Mouse (Mus musculus): ENCODE measurements around the gene Hist2h2bb.
"Not testable (repeated sequence)": the region's sequence is repeated elsewhere in the genome, so short reads cannot be mapped to it uniquely, and the experiment has no call there.

Hist2h2bb gene

GRCm38 (mm10) chr3:96263558-96264403, 5.8 kb upstream of the Hist2h2bb start:
- DNase-seq (ENCODE audit: low spot score in 2 of 2) = no peak

DNA sequence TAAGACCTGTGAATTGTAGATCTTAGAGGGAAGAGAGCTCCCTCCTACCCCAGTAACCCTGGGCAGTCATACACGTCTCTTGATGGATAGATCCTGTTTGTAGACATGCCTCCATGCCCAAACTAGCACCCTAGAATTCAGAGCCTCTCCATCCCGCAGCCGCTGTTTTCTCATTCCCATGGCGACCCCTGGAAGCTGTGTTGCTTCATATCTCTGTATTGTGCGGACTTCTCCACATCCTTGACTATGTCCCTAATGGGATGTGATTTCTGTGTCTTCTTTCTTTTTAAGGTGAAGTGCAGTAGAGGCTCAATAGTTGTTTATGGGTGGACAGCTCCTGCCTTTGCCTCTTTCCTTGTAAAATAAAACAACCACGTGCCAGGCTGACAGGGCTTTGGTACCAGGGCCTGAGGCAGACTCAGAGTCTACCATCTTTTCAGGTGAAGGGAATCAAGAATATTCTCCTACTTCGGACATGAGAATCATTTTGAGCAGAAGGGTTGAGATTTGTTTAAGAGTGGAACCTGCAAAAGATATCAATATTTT, 5.1 kb upstream of the Hist2h2bb start:
- no peak for DNase-seq (ENCODE audit: low spot score in 2 of 2)

DNA sequence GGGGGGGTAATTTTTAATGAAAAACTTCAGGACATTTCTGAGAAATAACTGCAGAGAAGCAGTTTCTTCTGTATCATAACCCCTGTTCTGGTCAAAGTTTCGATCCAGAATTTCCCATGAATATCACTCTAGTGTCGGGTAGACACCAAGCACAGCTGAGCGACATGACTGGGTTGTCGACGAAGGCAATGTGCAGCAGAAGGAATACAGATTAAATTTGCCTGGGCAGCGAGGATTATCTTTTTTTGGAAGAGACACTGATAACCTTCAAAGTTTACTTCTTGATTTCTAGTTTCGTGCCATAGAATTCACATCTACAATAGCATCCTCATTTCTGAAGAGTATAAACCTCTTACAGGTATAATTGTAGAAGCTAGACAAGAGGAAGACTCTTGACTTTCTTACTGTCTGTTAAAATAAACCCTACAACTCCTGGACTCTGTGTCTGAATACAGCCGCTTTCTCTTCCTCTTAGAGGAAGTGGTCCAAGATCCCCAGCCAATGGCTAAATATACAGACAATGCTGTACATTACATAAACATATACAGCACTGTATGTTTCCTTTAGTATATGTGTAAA, 3.3 kb upstream of the Hist2h2bb start:
- DNase-seq (ENCODE audit: low spot score in 2 of 2) = no peak

DNA sequence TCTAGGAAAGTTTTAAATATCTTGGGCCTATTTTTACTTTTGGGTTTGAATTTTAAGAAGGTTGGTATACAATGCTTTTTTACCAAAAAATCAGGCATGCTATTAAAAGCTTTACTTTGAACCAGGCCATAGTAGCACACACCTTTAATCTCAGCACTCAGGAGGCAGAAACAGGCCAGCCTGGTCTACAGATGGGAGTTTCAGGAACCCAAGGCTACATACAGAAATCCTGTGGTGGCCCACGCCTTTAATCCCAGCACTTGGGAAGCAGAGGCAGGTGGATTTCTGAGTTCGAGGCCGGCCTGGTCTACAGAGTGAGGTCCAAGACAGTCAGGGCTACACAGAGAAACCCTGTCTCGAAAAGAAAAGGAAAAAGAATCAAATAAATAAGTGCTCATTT, 2.0 kb upstream of the Hist2h2bb start:
- no peak for DNase-seq (ENCODE audit: low spot score in 2 of 2)

GRCm38 (mm10) chr3:96268051-96268775, 1.3 kb upstream of the Hist2h2bb start, which contains the start of gene Hist2h3b:
TSS of gene Hist2h3b (plus strand) at chr3:96268654.
- peak; percentile 80 to 85 for DNase-seq (ENCODE audit: low spot score in 2 of 2)

DNA sequence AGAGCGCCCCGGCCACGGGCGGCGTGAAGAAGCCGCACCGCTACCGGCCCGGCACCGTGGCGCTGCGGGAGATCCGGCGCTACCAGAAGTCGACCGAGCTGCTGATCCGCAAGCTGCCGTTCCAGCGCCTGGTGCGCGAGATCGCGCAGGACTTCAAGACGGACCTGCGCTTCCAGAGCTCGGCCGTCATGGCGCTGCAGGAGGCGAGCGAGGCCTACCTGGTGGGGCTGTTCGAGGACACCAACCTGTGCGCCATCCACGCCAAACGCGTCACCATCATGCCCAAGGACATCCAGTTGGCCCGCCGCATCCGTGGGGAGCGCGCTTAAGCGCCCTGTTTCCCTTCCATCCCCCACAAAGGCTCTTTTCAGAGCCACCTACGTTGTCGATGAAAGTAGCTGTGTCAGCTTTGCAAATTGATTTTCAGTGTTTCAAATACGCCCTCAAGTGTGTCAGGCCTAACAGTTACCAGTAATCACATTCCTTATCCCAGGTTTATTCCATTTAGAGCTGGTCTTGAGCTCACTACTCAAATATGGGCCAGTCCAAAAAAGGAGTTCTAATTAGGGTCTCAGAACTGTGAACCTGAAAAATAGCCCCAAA, 675 bp upstream of the Hist2h2bb start:
- DNase-seq (ENCODE audit: low spot score in 2 of 2) = not testable (repeated sequence)

DNA sequence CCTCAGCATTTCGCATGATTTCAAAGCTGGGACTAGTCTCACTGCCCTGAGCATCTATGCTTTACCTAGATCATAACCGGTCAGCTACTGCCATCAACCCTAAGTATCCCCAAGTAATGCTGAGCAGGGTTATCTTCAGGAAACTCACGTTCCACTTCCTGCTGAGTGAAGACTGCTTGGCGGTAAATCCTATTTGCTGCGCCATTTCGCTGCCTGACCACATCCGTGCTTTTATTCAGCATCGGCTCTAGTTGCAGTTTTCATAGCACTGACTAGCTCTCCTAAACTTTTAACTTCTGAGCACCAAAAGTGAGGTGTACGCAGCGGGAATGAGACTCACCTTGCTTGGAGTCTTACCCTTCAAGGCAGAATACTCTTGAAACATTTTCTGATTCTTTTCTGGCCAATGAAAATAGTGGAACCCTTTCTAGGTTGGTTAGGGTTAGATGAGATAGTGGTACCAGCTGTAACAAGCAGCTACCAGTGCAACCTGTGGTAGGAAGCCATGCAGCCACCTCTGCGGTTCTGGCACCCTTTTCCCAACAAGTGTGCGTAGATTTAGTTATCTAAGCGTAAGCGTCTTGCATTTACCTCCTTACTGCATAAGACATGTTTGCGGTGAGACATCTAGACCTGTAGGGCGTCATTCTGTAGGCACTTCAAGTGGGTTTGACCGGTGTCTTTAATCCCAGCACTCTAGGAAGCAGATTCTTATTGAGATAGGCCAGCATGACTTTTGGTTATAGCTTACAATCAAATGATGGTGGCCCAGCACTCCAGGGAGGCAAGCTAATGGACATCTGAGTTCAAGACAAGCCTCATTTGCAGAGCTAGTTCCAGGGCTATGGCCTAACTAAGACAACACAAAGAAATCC, 4.3 kb downstream of the Hist2h2bb start:
- DNase-seq (ENCODE audit: low spot score in 2 of 2) = no peak

GRCm38 (mm10) chr3:96277428-96277799, 7.9 kb downstream of the Hist2h2bb start:
- DNase-seq (ENCODE audit: low spot score in 2 of 2) = peak; percentile 43 to 50

DNA sequence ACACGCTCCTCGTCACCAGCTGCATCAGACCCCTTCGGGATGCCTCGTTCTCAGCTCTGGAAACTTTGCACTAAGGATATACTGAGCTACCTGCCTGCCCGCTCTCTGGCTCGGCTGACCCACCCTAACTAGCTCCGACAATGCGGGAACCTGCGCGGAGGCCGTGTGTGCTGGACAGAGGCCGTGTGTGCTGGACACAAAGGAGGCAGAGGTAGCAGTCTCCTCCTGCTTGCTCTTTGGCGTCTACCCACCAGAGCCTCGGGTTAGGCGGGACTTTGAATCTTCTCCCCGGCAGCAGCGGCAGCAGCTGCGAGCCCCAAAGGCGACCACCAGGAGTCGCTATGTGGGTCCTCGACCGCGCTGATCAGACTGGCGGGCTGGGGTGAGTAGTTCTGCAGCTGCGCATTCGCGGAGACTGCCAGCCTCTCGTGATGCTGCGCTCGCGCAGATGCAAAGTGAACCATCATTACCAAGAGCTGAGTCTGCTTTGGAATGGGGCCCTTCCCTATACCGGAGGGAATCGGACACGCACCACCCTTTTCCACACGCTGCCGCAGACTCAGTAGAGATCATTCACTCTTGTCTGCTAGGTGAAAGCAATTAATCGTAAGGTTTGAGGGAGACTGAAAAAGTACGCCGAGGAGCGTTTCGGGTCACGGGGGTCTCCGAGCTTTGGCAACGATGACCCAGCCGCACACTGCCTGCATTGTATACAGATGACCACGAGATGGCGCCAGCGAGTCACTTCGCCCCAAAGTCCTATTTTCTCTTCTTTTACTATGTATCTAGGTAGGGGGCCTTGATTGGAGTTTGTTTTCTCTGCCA, 8.5 kb downstream of the Hist2h2bb start:
- DNase-seq (ENCODE audit: low spot score in 2 of 2) = peak; percentile 90 to 92

GRCm38 (mm10) chr3:96280660-96281059, 11.1 kb downstream of the Hist2h2bb start:
- no peak for DNase-seq (ENCODE audit: low spot score in 2 of 2)

DNA sequence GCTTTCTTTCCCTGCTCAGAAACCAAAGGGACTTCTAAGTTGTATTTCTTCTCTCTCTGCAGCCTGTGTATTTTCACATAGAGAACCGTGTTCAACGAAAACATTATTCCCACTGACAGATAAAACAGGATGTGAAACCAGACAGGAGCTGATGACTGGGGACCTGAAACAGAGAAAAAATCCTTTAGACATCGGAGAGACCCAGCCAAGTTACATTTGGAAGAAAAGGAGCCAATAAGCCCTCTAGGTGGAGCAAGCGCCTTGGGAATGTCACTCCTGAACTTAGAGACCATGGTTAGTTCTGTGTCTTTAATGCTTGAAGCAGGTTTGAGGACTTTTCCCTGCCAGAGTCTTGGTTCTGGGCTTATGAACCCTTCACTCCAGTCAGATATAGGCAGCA, 14.9 kb downstream of the Hist2h2bb start:
- DNase-seq (ENCODE audit: low spot score in 2 of 2) = no peak

- DNase-seq (ENCODE audit: low spot score in 2 of 2) = not testable (repeated sequence)
These were observed 17.8 kb downstream of the Hist2h2bb start for GRCm38 (mm10) chr3:96287334-96287733.

DNA sequence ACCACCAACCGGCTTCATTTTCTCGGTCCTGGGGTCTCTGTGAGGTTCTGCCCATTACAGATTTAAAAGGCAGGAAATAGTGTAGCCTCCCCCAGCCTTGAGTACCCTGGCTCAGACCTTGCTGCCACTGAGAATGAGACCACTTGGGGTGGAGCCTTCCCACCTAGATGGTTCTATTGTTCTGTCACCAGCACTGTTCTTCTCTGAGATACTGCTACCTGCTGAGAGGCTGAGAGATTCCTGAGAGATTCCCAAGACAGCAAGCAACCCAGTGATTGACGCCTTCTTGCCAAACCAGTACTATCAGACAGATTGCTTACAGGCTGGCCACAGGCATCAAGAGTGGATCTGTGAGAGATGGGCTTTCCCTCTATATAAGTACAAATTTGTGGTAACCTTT, 19.6 kb downstream of the Hist2h2bb start:
- no peak for DNase-seq (ENCODE audit: low spot score in 2 of 2)

DNA sequence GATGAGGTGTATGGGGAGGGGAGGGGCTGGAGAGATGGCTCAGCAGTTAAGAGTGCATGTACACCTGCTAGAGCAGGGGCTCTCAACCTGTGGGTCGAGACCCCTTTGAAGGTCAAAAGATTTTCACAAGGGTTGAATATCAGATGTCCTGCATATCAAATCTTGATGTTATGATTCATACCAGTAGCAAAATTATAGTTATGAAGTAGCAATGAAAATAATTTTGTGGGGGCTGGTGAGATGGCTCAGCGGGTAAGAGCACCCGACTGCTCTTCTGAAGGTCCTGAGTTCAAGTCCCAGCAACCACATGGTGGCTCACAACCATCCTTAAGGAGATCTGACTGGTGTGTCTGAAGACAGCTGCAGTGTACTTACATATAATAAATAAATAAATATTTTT, 21.2 kb downstream of the Hist2h2bb start:
- DNase-seq (ENCODE audit: low spot score in 2 of 2) = not testable (repeated sequence)

- DNase-seq (ENCODE audit: low spot score in 2 of 2) = no peak
These were observed 23.1 kb downstream of the Hist2h2bb start for GRCm38 (mm10) chr3:96292641-96293040.

- no peak for DNase-seq (ENCODE audit: low spot score in 2 of 2)
These were observed 23.8 kb downstream of the Hist2h2bb start for GRCm38 (mm10) chr3:96293368-96293767.

GRCm38 (mm10) chr3:96293787-96294186, 24.2 kb downstream of the Hist2h2bb start, which contains the start of gene Fcgr1:
TSS of gene Fcgr1 (minus strand) at chr3:96293969.
- DNase-seq (ENCODE audit: low spot score in 2 of 2) = no peak

DNA sequence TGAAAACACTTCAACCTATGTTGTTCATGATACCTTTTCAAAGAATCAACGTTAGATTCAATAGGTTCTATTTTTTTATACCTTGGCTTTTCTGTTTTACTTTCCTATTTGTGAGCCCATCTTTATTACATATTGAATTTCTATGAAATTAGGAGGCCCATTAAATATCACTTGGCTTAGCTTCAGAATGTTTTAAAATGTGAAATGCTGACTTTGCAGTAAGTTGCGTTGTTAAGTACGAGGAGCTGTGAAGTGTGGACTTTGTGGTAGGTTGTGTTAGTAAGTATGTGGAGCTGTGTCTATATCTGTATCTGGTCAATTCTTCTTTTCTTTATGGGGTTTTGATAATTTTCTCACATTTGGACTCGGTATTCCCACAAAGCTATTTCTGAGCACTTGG, 28.8 kb downstream of the Hist2h2bb start:
- no peak for DNase-seq (ENCODE audit: low spot score in 2 of 2)

DNA sequence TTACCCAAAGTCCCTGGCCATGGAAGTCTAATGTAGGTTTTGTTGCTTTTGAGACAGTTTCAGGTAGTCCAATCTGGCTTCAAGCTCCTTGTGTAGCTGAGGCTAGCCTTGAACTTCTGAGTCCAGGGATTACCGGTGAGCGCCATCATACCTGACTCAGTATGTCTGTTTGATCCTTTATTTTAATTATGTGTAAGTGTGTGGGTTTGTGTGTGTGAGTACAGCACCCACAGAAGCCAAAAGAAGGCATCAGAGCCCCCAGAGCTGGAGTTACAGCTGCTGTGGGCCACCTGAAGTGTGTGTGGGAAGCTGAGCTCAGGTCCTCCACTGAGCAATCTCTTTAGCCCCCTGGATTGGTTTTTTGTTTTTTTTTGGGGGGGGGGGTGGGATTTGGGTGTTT, 30.0 kb downstream of the Hist2h2bb start:
- DNase-seq (ENCODE audit: low spot score in 2 of 2) = no peak
